Mouse (Mus musculus) bone marrow, adult 2 months (tissue): ENCODE measurements around the gene Vamp4.

Source experiments
- CTCF ChIP-seq: fragments of 200-500 bp; IDR thresholded peaks from 2 replicates; pipeline ENCODE4 v1.5.1; 2011; ENCODE audit warnings: low read length, control low read depth; ENCODE audit not compliant: control insufficient read depth, insufficient read depth
- POLR2A ChIP-seq: fragments of 200-500 bp; IDR thresholded peaks from 2 replicates; pipeline ENCODE4 v1.6.1; 2011; ENCODE audit warnings: low read depth, mild to moderate bottlenecking, control low read depth, low read length, borderline replicate concordance; ENCODE audit not compliant: control insufficient read depth

DNA sequence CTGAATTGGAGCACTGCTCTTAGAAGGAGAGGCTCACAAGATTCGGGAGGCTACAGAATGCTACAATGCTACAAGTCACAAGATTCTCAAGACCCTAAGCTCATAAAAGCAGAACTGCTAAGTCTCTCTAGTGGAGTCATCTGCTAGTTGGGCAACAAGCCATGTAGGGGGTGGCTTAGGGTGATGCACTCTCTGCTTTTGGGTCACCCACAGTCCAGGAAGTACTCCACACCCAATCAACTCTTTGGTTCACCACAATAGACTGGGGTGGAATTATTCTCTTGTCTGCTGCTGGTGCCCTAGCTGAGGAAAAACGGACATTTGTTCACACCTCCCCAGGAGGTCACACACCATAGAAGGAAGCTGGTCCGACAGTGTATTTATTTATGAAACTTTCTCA lies 5.3 kb upstream of the Vamp4 start:
- no peak for TF ChIP-seq CTCF
- TF ChIP-seq POLR2A = no peak
